Mouse (Mus musculus): ENCODE results near the gene Arap1. TPM values are rescaled to one million over a fixed set of nuclear protein-coding genes. Genes with fewer than 3 reads are reported as not detected.

The Arap1 gene
- total and polyA plus RNA-seq, 2 experiments, result 43.8 to 88.2 TPM

- DNase-seq (ENCODE audit: extremely low read depth, low read depth, low spot score), result peak; percentile 59
- Histone ChIP-seq H3K79me2 (ENCODE audit: control insufficient read depth, insufficient read depth, low read length) (no peaks in the 10 kb centered on the region), H3K4me1 (ENCODE audit: control insufficient read depth, insufficient read depth, low read length) (peaks cover 1% of the 10 kb centered on the region; the same call in 1 of the 2 replicates), H3K27ac (replicated peaks; ENCODE audit: insufficient read depth, low read depth, low read length) (no peak overlapping the region), H3K4me3 (ENCODE audit: insufficient read depth, low read depth, low read length) (peak overlapping the region; percentile 85), H3K9ac (ENCODE audit: low read depth, low read length) (peak overlapping the region; percentile 70), H3K36me3 (ENCODE audit: control insufficient read depth, insufficient read depth, low read length) (no peaks in the 10 kb centered on the region), H3K27me3 (ENCODE audit: control insufficient read depth, insufficient read depth, low read length) (no peaks in the 10 kb centered on the region)
- 1% methylated on average over 64 of the region's 68 CpGs for WGBS
- TF ChIP-seq CTCF (IDR thresholded peaks at IDR 0.05; ENCODE audit: low read depth, low read length) (peak; percentile 98), POLR2A (IDR thresholded peaks at IDR 0.05; ENCODE audit: extremely low read depth, insufficient read depth, low read length) (no peak)
Observed at GRCm38 (mm10) chr7:101450422-101451401, 102.8 kb downstream of the Arap1 start.

GRCm38 (mm10) chr7:101452669-101453068 is 104.8 kb downstream of the Arap1 start:
- no peak for DNase-seq (ENCODE audit: extremely low read depth, low read depth, low spot score)
- no peaks in the 10 kb centered on the region for H3K79me2 ChIP-seq (ENCODE audit: control insufficient read depth, insufficient read depth, low read length)
- H3K36me3 ChIP-seq (ENCODE audit: control insufficient read depth, insufficient read depth, low read length), result no peaks in the 10 kb centered on the region
- H3K9ac ChIP-seq (ENCODE audit: low read depth, low read length), result peak overlapping the region; percentile 48
- TF ChIP-seq POLR2A (IDR thresholded peaks at IDR 0.05; ENCODE audit: extremely low read depth, insufficient read depth, low read length) (no peak), CTCF (IDR thresholded peaks at IDR 0.05; ENCODE audit: low read depth, low read length) (no peak)
- peaks cover 1% of the 10 kb centered on the region for H3K4me1 ChIP-seq (ENCODE audit: control insufficient read depth, insufficient read depth, low read length)
- H3K27me3 ChIP-seq (ENCODE audit: control insufficient read depth, insufficient read depth, low read length), result no peaks in the 10 kb centered on the region
- H3K4me3 ChIP-seq (ENCODE audit: insufficient read depth, low read depth, low read length), result peak overlapping the region; percentile 66
- 83% methylated on average over 3 of the region's 3 CpGs for WGBS
- H3K27ac ChIP-seq (replicated peaks; ENCODE audit: insufficient read depth, low read depth, low read length), result 0 out of 2 replicates have a peak overlapping the region, but pooled peaks have one; percentile 5

- no peaks in the 10 kb centered on the region for H3K27me3 ChIP-seq (ENCODE audit: control insufficient read depth, insufficient read depth, low read length)
- H3K27ac ChIP-seq (replicated peaks; ENCODE audit: insufficient read depth, low read depth, low read length), result peak overlapping the region; percentile 41
Observed at GRCm38 (mm10) chr7:101453296-101453695, 105.4 kb downstream of the Arap1 start.

GRCm38 (mm10) chr7:101453725-101454124 is 105.9 kb downstream of the Arap1 start:
- Histone ChIP-seq H3K4me3 (ENCODE audit: insufficient read depth, low read depth, low read length) (no peak overlapping the region), H3K4me1 (ENCODE audit: control insufficient read depth, insufficient read depth, low read length) (peaks cover 1% of the 10 kb centered on the region), H3K9ac (ENCODE audit: low read depth, low read length) (no peak overlapping the region), H3K36me3 (ENCODE audit: control insufficient read depth, insufficient read depth, low read length) (no peaks in the 10 kb centered on the region), H3K27me3 (ENCODE audit: control insufficient read depth, insufficient read depth, low read length) (no peaks in the 10 kb centered on the region), H3K79me2 (ENCODE audit: control insufficient read depth, insufficient read depth, low read length) (no peaks in the 10 kb centered on the region), H3K27ac (replicated peaks; ENCODE audit: insufficient read depth, low read depth, low read length) (peak overlapping the region; percentile 41; the same call in 1 of the 2 replicates)
- DNase-seq (ENCODE audit: extremely low read depth, low read depth, low spot score), result peak; percentile 15
- TF ChIP-seq POLR2A (IDR thresholded peaks at IDR 0.05; ENCODE audit: extremely low read depth, insufficient read depth, low read length) (no peak), CTCF (IDR thresholded peaks at IDR 0.05; ENCODE audit: low read depth, low read length) (no peak)
- WGBS, result 40% methylated on average over 8 of the region's 8 CpGs

More at GRCm38 (mm10) chr7:101453296-101453695, 105.4 kb downstream of the Arap1 start:
- 74% methylated on average over 3 of the region's 3 CpGs for WGBS
- H3K36me3 ChIP-seq (ENCODE audit: control insufficient read depth, insufficient read depth, low read length), result no peaks in the 10 kb centered on the region
- H3K9ac ChIP-seq (ENCODE audit: low read depth, low read length), result peak overlapping the region; percentile 48; the same call in 1 of the 2 replicates
- H3K4me3 ChIP-seq (ENCODE audit: insufficient read depth, low read depth, low read length), result peak overlapping the region; percentile 66
- H3K79me2 ChIP-seq (ENCODE audit: control insufficient read depth, insufficient read depth, low read length), result no peaks in the 10 kb centered on the region
- no peak for TF ChIP-seq CTCF (IDR thresholded peaks at IDR 0.05; ENCODE audit: low read depth, low read length)
- TF ChIP-seq POLR2A (IDR thresholded peaks at IDR 0.05; ENCODE audit: extremely low read depth, insufficient read depth, low read length), result no peak
- no peak for DNase-seq (ENCODE audit: extremely low read depth, low read depth, low spot score)
- H3K4me1 ChIP-seq (ENCODE audit: control insufficient read depth, insufficient read depth, low read length), result peaks cover 1% of the 10 kb centered on the region

- WGBS, result 70% methylated on average over 9 of the region's 9 CpGs
- no peak for DNase-seq (ENCODE audit: extremely low read depth, low read depth, low spot score)
- no peaks in the 10 kb centered on the region for H3K27me3 ChIP-seq (ENCODE audit: control insufficient read depth, insufficient read depth, low read length)
- peaks cover 1% of the 10 kb centered on the region for H3K4me1 ChIP-seq (ENCODE audit: control insufficient read depth, insufficient read depth, low read length)
- H3K4me3 ChIP-seq (ENCODE audit: insufficient read depth, low read depth, low read length), result no peak overlapping the region
- no peaks in the 10 kb centered on the region for H3K36me3 ChIP-seq (ENCODE audit: control insufficient read depth, insufficient read depth, low read length)
- peak overlapping the region; percentile 17; the same call in 1 of the 2 replicates for H3K9ac ChIP-seq (ENCODE audit: low read depth, low read length)
- no peaks in the 10 kb centered on the region for H3K79me2 ChIP-seq (ENCODE audit: control insufficient read depth, insufficient read depth, low read length)
- peak overlapping the region; percentile 24; the same call in 1 of the 2 replicates for H3K27ac ChIP-seq (replicated peaks; ENCODE audit: insufficient read depth, low read depth, low read length)
- TF ChIP-seq CTCF (IDR thresholded peaks at IDR 0.05; ENCODE audit: low read depth, low read length) (no peak), POLR2A (IDR thresholded peaks at IDR 0.05; ENCODE audit: extremely low read depth, insufficient read depth, low read length) (no peak)
Observed at GRCm38 (mm10) chr7:101454479-101454878, 106.6 kb downstream of the Arap1 start.
